Mouse (Mus musculus) midbrain, embryonic 16.5 days (tissue): ENCODE measurements around the gene Wnt6. TPM values are rescaled to one million over a fixed set of nuclear protein-coding genes. Genes with fewer than 3 reads are reported as not detected.
A peak's percentile ranks its signal among the peaks of the same experiment; 100 is the strongest.

Source experiments
- ATAC-seq: fragments of 200-750 bp; cut with Nextera tagmentation; 2 replicates; pipeline ENCODE4 v1.8.0; 2017; ENCODE audit warnings: moderate TSS enrichment
- H3K27ac ChIP-seq: fragments of 300-500 bp; sonication (generic); 2 replicates; pipeline ENCODE4 v1.5.1; 2014; ENCODE audit warnings: mild to moderate bottlenecking, low read length, mixed read lengths
- H3K27me3 ChIP-seq: fragments of 300-500 bp; sonication (generic); 2 replicates; pipeline ENCODE4 v1.6.1; 2014; ENCODE audit warnings: low read depth, low read length, mixed read lengths; ENCODE audit not compliant: control insufficient read depth, insufficient read depth
- H3K36me3 ChIP-seq: fragments of 300-500 bp; sonication (generic); 2 replicates; pipeline ENCODE4 v1.6.1; 2014; ENCODE audit warnings: mild to moderate bottlenecking, low read length, moderate library complexity, mixed read lengths; ENCODE audit not compliant: control insufficient read depth, insufficient read depth
- H3K4me1 ChIP-seq: fragments of 300-500 bp; sonication (generic); 2 replicates; pipeline ENCODE4 v1.6.1; 2014; ENCODE audit warnings: mild to moderate bottlenecking, low read length, mixed read lengths; ENCODE audit not compliant: control insufficient read depth, insufficient read depth
- H3K4me2 ChIP-seq: fragments of 300-500 bp; sonication (generic); 2 replicates; pipeline ENCODE4 v1.6.1; 2014; ENCODE audit warnings: mild to moderate bottlenecking, low read length, mixed read lengths
- H3K4me3 ChIP-seq: fragments of 300-500 bp; sonication (generic); 2 replicates; pipeline ENCODE4 v1.5.1; 2014; ENCODE audit warnings: low read depth, mild to moderate bottlenecking, low read length, moderate library complexity, mixed read lengths
- H3K9ac ChIP-seq: fragments of 300-500 bp; sonication (generic); 2 replicates; pipeline ENCODE4 v1.6.1; 2014; ENCODE audit warnings: low read depth, low read length, mixed read lengths
- H3K9me3 ChIP-seq: fragments of 300-500 bp; sonication (generic); replicated peaks from 2 replicates; pipeline ENCODE4 v1.6.1; 2014; ENCODE audit warnings: mild to moderate bottlenecking, low read length, mixed read lengths; ENCODE audit not compliant: control insufficient read depth, poor library complexity, severe bottlenecking
- WGBS: fragments of 180-500 bp; shearing (Covaris S2); extraction: QIAGEN DNeasy Blood & Tissue Kit; methylation state at CpG from one replicate; pipeline ENCODE4 v1.1.7; 2014; 5-methylcytosine and 5-hydroxymethylcytosine counted together
- polyA plus RNA-seq: library from polyadenylated mRNA; unstranded; fragments of >200 nt; fragmentation: Nextera tagmentation; extraction: Ambion mirVana; gene quantifications from 2 replicates; pipeline ENCODE4 v1.2.1, GENCODE M21; 2015

The Wnt6 gene
- polyA plus RNA-seq, 1 experiment from 2014 or later = 4.2 TPM

GRCm38 (mm10) chr1:74797459-74797858 is 25.8 kb downstream of the Wnt6 start:
- Histone ChIP-seq H3K9ac (0 out of 2 replicates have a peak overlapping the region, but pooled peaks have one; percentile 10), H3K36me3 (no peaks in the 10 kb centered on the region), H3K4me3 (no peak overlapping the region), H3K27ac (no peak overlapping the region), H3K27me3 (peaks cover 54% of the 10 kb centered on the region), H3K9me3 (no peaks in the 10 kb centered on the region), H3K4me1 (peaks cover 26% of the 10 kb centered on the region), H3K4me2 (no peak overlapping the region)
- peak; percentile 53 for ATAC-seq
- WGBS = 8% methylated on average over 5 of the region's 5 CpGs

DNA sequence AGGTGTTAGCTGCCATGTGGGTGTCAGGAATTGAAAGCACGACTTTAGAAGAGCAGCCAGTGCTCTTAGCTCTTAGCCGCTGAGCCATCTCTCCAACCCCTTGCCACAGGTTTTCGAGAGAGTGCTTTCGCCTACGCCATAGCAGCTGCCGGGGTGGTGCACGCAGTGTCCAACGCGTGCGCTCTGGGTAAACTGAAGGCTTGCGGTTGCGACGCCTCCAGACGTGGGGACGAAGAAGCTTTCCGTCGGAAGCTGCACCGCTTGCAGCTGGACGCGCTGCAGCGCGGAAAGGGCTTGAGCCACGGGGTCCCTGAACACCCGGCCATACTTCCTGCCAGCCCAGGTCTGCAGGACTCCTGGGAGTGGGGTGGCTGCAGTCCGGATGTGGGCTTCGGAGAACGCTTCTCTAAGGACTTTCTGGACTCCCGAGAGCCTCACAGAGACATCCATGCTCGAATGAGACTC is 28.8 kb downstream of the Wnt6 start:
- WGBS = under 1% methylated on average over 29 of the region's 29 CpGs
- peak overlapping the region; percentile 46 for H3K4me2 ChIP-seq
- 0 out of 2 replicates have a peak overlapping the region, but pooled peaks have one; percentile 32 for H3K9ac ChIP-seq
- H3K36me3 ChIP-seq = no peaks in the 10 kb centered on the region
- ATAC-seq = no peak
- H3K4me3 ChIP-seq = peak overlapping the region; percentile 20
- peaks cover 25% of the 10 kb centered on the region for H3K4me1 ChIP-seq
- H3K9me3 ChIP-seq = no peaks in the 10 kb centered on the region
- no peak overlapping the region for H3K27ac ChIP-seq
- H3K27me3 ChIP-seq = peaks cover 52% of the 10 kb centered on the region

- Histone ChIP-seq H3K4me2 (no peak overlapping the region), H3K36me3 (no peaks in the 10 kb centered on the region), H3K4me3 (no peak overlapping the region), H3K27me3 (peaks cover 52% of the 10 kb centered on the region), H3K9ac (no peak overlapping the region), H3K27ac (no peak overlapping the region), H3K4me1 (peaks cover 31% of the 10 kb centered on the region), H3K9me3 (no peaks in the 10 kb centered on the region)
- WGBS = 20% methylated on average over 6 of the region's 6 CpGs
- ATAC-seq = no peak
These were observed 30.0 kb downstream of the Wnt6 start for GRCm38 (mm10) chr1:74801631-74802140.

DNA sequence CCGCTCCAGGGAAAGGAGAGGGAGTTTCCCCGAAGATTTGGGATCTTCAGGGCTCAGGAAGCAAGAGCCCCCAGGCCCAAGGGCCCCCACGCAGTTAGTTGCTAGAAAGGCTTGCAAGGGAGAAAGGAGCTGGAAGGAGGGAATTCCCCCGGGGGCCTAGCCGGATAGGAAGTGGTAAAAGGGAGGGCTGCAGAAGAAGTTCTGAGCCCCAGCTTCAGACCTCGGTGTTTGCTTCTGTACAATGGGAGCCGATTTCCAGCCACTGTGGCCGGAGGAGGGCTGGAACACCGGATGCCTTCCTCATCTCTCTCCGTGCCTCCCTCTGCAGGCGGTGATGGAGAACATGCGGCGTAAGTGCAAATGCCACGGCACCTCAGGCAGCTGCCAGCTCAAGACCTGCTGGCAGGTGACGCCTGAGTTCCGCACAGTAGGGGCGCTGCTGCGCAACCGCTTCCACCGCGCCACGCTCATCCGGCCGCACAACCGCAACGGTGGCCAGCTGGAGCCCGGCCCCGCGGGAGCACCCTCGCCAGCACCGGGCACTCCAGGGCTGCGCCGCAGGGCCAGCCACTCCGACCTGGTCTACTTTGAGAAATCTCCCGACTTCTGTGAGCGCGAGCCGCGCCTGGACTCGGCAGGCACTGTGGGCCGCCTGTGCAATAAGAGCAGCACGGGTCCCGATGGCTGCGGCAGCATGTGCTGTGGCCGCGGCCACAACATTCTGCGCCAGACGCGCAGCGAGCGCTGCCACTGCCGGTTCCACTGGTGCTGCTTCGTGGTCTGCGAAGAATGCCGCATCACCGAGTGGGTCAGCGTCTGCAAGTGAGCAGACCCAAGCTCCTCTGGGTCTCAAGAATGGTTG is 31.3 kb downstream of the Wnt6 start:
- peak overlapping the region; percentile 72 for H3K27ac ChIP-seq

GRCm38 (mm10) chr1:74804211-74804870 is 32.6 kb downstream of the Wnt6 start:
- ATAC-seq = no peak

More for the DNA sequence above, 31.3 kb downstream of the Wnt6 start:
- no peaks in the 10 kb centered on the region for H3K9me3 ChIP-seq
- H3K27me3 ChIP-seq = peaks cover 49% of the 10 kb centered on the region
- ATAC-seq = peak; percentile 52
- peak overlapping the region; percentile 90 for H3K4me2 ChIP-seq
- H3K9ac ChIP-seq = peak overlapping the region; percentile 69
- H3K36me3 ChIP-seq = no peaks in the 10 kb centered on the region
- peaks cover 38% of the 10 kb centered on the region for H3K4me1 ChIP-seq
- H3K4me3 ChIP-seq = peak overlapping the region; percentile 56
- under 1% methylated on average over 56 of the region's 57 CpGs for WGBS

DNA sequence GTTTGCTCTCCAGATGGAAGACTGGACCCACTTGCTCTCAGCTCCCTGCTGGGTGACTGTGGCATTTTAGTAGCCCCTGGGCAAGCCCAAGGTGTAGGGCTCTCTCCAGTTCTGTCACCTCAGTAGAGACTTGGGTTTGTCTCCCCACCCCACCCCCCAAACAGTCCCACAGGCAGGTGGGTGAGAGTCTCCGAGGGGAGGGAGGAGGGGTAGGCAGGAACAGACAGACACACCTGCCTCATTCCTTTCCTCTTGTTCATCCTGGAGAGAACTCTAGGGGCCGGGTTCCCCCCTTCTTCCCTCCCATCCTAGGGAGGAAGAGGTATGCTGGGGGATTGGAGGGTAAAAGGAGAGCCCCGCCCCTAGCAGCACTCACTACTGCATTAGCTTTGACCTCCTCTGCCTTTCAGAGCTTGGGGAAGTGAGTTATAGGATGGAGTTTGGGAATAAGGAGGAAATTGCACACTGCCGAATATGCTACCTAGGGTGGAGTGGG is 33.7 kb downstream of the Wnt6 start:
- whole genome bisulfite sequencing = 38% methylated on average over 3 of the region's 4 CpGs
- Histone ChIP-seq H3K4me2 (no peak overlapping the region), H3K9me3 (no peaks in the 10 kb centered on the region), H3K9ac (no peak overlapping the region), H3K4me1 (peaks cover 42% of the 10 kb centered on the region), H3K27ac (no peak overlapping the region), H3K4me3 (no peak overlapping the region), H3K36me3 (no peaks in the 10 kb centered on the region), H3K27me3 (peaks cover 36% of the 10 kb centered on the region)
- ATAC-seq = no peak

More at GRCm38 (mm10) chr1:74804211-74804870, 32.6 kb downstream of the Wnt6 start:
- H3K4me2 ChIP-seq = no peak overlapping the region; the same call in 1 of the 2 replicates
- no peak overlapping the region for H3K4me3 ChIP-seq
- WGBS = 12% methylated on average over 10 of the region's 10 CpGs
- H3K4me1 ChIP-seq = peaks cover 44% of the 10 kb centered on the region
- no peaks in the 10 kb centered on the region for H3K9me3 ChIP-seq
- no peak overlapping the region for H3K27ac ChIP-seq
- H3K9ac ChIP-seq = no peak overlapping the region
- peaks cover 46% of the 10 kb centered on the region for H3K27me3 ChIP-seq
- H3K36me3 ChIP-seq = no peaks in the 10 kb centered on the region

- no peak overlapping the region; the same call in 1 of the 2 replicates for H3K4me2 ChIP-seq
- no peak overlapping the region for H3K27ac ChIP-seq
- peaks cover 32% of the 10 kb centered on the region for H3K27me3 ChIP-seq
- H3K9ac ChIP-seq = no peak overlapping the region
- no peaks in the 10 kb centered on the region for H3K9me3 ChIP-seq
- 15% methylated on average over 5 of the region's 5 CpGs for WGBS
- H3K4me1 ChIP-seq = peaks cover 37% of the 10 kb centered on the region
- ATAC-seq = no peak
- H3K4me3 ChIP-seq = no peak overlapping the region
- H3K36me3 ChIP-seq = no peaks in the 10 kb centered on the region
These were observed 34.2 kb downstream of the Wnt6 start for GRCm38 (mm10) chr1:74805843-74806242.

DNA sequence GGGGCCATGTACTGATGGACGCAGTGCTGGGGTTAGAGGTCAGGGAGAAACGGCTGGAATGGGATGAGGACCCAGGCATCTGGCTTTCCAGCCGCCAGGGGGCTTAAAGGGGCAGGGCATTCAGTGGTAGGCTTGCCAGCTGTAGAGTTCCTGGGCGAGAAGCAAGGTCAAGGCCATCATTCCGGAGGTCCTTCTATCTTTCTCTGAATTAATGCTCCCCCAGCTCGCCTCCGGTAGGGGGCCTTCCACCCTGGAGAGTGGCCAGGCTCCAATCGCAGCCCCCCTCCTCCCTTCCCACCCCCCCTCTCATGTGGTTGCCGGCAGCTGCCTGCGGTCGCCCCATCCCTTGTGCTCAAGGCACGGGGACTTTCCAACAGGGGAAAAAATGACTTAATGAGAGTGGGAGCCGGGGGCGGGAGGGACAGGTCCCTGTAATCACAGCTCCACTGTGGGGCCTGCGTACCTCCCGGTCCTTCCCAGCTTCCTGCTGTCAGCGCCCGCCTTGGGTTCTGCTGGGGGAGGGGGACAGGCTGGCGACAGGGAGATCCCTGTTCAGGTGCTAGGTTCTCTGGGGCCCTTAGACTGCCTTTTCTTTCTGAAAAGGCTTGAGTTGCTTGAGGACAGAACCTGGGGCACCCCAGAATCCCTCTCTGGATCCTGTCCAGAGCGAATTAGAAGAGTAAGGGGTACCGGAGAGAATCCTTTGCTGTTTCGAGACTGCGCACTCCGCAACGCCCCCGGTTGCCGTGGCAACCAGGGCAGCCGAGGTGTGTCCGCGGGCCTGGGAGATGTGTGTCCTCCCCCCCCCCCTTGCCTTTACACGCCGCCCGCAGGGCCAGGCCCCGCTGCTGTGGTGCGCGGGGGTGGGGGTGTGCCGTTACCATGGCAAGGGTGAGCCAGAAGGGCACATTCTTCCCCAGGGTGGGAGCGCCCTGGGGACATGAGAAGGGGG is 34.9 kb downstream of the Wnt6 start:
- Histone ChIP-seq H3K9ac (peak overlapping the region; percentile 59), H3K9me3 (no peaks in the 10 kb centered on the region), H3K4me1 (peaks cover 36% of the 10 kb centered on the region), H3K4me2 (peak overlapping the region; percentile 81), H3K27me3 (peaks cover 27% of the 10 kb centered on the region), H3K4me3 (peak overlapping the region; percentile 37), H3K36me3 (no peaks in the 10 kb centered on the region), H3K27ac (peak overlapping the region; percentile 30)
- under 1% methylated on average over 34 of the region's 38 CpGs for whole genome bisulfite sequencing
- ATAC-seq = peak; percentile 49
